Mouse (Mus musculus) kidney, adult 18-20 months (tissue): ENCODE measurements at regions not wholly inside any gene's neighbourhood (a gene's known extent, or its start where the extent isn't known, plus 50 kb on each side); places are given as distances from the start of the nearest gene placed in this dataset.
"Not testable (repeated sequence)": the region's sequence is repeated elsewhere in the genome, so short reads cannot be mapped to it uniquely, and the experiment has no call there.

ENCODE experiments used
- DNase-seq: peaks from one replicate; pipeline ENCODE4 v3.0.0; 2021

DNA sequence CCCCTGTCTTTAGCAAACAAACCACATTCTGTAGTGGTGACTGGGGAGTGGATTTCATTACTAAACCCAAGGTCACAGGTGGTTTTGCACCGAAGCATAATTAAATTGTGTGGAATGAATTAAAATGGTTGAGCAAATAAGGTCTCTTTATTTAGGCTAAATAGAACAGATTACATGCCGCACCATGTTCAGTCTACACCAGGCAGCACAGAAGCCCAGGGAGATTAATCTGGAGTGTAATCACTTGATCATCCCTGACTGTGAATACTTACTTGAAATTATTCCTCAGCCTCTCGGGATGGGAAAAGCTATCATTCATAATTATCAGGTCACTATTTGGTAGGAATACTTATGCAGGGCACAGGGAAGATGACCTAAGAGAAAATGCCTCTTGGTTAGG lies 1293.3 kb upstream of the Sel1l start:
- DNase-seq, result no peak

DNA sequence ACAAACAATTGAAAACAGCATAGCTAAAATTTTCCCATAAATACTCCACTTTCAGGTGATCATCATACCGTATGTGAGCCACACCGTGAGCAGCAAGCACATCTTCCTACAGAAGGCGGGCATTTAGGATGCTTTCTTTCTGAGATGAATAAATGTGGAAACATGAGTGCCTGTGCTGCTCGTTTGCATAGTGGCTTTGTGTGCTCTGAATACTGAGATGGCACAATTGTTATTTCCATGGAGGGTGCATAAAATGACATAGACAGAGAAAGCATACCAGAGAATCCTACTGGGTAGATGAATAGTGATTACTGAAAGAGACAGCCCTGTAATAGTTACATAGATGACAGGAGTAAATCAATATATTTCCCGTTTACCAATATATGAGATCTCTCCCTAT lies 1287.4 kb upstream of the Sel1l start:
- no peak for DNase-seq

DNA sequence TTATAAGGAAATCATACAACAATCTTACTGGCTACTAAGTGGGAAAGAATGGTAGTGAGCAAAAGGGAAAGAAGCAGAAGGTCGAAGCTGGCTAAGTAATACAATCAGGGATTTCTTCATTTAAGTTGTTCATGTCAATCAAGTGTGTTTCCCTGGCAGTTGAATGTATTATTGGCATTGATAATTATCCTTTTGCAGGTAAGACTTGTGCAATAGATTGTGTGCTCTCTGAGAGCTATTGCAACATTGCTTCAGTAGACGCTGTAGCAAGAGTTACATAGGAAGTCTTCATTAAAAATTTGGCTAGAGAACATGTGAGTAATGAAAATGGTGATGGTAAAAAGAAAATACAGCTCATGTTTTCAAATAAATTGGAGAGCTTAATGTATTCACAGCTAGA lies 1273.3 kb upstream of the Sel1l start:
- DNase-seq, result no peak

DNA sequence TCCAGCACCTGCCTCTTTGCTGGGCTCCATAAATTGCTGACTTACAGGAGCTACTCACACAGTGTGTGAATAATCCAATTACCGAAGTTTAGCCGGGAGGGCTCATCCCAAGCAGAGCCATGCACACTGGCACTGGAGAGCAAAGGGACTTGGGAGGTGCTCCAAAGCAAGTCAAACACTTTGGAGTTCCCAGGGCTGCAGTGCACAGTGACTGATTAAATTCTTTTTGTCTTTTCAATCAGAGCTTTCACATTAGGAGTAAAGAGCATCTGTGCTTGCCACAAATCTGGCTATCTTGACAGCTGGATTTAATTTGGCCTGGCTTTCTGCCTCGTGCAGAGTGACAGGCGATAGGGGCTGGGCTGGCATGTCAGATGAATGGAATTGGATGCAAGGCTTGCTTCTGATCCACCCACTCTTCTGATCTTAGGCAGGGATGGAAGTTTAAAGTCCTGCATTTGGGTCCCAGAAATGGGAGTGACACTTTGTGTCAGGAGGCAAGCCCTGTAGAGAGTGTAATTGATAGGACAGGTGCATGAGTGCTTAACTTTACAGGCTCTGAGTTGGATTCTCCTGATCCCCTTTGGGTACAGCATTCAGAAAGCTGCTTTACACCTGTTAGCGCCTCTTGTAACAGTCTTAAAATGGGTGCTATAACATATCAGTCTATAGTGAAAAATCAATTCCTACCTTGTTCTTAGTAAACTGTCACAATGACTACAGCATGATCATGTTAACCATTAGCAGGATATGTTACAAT lies 1239.3 kb upstream of the Sel1l start:
- no peak for DNase-seq

DNA sequence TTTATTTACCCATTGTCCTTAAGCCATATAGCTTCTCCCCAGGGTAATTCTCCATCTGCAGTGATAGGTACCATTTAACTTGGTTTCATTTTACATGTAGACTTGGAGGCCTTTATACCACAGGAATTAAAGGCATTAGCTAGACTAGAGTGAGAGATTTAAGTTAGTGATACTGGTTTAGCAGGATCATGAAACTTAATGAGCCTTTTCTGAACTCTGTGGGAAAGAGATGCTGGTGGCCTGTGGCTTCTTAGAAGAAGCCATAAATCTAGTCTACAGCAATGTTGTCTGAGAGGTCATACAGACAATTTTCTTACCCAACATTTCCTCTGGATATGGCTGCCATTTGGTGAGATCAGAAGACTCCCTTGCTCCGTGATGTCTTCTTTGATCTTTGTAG lies 1214.9 kb upstream of the Sel1l start:
- no peak for DNase-seq

DNA sequence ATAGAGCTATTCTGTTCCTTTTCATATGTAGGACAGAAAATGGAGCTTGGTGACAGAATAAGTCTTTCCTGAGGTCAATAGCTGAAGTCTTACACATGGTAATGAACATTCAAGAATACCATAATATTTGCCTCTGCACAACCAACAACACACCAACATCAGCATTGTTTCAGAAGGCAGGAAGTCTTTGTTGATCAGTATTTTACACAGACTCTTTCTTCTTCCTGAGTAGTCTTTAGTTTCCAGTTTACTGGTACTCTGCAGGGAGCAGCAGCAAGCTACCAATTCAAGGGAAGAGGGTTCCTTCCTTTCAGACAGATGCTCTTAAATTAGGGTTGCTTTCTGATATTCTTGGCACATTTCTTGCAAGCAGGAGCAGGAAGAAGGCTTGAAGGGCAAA lies 1170.7 kb upstream of the Sel1l start:
- DNase-seq, result no peak

DNA sequence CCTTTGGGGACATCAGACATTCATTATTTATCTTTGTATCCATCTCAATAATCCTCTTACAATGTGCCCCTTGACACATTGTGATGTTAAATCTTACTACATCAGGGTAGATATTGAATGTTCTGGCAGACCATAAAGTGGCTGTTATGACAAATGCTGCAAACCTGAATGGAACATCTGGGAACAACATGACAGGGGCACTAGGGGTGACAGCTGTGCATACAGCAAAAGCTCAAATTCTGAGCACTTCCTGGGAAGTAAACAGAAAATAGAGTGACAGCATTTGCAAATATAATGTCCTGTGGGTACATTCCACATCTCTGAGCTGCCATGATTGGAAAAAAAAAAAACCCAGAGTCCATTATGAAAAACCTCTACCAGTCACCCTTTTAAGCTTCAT lies 1162.6 kb upstream of the Sel1l start:
- DNase-seq, result no peak

DNA sequence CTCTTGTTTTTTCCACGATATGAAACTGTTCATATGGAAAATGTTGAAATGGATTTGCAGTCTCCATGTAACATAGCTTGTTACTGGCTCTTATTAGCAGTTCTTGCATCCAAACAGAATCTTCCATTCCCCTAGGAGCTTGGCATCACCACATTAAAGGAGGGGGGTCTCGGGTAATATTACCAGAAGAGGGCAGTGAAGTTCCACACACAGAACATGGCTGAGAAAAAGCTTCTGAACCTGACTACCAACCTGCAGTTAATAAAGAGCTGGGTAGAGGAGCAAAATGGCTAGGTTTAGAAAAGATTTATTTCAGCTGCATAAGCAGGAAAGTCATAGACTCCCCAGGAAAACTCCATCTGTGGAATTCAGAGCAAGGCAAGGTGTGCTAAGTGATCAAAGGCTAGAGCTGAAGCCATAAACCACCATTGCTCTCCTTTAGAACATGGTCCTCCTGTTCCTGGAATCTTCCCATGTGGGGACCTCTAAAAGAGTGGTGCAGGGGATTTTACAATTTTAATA lies 1157.9 kb upstream of the Sel1l start:
- no peak for DNase-seq

DNA sequence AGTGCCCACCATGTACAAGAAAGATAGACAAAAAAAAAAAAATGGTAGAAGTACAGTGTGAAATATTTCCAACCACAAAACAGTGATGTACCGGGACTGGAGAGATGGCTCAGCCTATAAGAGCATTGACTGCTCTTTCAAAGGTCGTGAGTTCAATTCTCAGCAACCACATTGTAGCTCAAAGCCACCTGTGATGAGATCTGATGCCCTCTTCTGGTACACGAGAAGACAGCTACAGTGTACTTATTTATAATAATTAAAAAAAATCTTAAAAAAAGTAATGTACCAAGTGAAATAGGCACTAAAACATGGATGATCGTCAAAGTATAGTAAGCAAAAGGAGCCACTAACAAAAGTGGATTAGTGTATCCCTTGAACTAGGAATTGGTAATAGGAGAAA lies 1154.2 kb upstream of the Sel1l start:
- DNase-seq, result no peak

DNA sequence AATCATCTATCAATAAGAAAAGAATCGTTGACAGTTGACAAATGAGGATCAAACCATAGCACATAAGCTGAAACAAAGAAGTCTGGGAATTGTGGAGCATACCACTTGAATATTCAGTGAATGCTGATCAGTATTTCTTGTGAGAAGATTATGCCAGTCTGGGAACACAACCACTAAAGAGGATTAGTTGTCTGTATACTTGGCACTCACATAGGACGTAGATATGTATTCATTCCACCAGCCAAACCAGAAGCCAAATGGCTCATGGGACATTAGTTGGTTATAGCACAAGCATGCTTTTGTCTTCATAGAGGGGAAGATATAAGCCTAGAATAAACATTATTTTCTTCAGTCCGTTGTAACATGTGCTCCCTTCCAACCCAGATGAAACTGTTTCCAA lies 1126.7 kb upstream of the Sel1l start:
- DNase-seq, result no peak

DNA sequence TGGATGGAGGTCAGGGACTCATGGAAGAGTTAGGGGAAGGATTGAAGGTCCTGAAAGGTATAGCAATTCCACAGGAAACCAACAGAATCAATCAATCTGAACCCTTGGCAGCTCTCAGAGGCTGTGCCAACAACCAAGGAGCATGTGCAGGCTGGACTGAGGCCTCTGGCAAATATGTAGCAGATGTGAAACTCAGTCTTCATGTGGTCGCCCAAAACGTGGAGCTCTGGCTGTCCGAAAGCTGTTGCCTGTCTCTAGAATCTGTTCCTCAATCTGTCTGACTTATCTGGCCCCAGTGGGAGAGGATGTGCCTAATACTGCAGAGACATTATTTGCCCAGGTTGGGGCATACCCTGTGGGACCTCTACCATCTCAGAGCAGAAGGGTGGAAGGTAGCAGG lies 1095.4 kb upstream of the Sel1l start:
- DNase-seq, result no peak

DNA sequence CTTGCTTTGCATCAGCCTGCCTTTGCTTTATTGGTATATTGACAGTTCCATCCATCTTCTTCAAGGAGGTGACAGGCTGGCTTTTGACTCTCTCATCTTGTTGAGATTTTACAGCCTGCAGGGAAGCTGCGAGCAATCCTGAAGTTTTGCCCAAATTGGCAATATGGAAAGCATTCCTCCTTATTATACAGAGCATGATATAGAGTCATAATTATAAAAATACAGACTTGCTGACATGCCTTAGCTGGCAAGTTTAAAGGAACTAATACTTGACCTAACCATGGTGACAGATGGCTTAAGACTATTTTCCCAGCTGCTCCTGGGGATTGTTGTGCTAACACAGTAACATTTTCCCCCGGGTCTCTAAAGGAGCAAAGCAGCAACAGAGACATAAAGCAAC lies 1078.6 kb upstream of the Sel1l start:
- DNase-seq, result no peak

DNA sequence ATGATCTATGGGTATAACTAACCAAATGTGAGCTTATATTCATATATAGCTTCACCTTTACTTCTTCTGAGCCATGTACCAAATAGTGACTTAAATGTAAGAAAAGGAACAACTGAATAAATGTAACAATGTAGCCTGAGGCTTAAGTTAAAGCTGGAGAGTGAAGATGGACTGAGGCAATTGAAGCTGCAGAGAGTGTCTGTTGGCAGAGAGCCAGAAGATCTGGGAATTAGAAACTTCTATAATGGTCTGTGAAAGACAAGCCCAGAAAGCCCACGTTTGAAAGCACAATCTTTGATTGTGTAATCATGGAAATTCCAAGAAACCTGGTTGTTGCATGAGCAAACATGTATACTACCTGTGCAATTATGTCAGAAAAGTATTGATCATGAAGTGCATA lies 1078.0 kb upstream of the Sel1l start:
- no peak for DNase-seq

DNA sequence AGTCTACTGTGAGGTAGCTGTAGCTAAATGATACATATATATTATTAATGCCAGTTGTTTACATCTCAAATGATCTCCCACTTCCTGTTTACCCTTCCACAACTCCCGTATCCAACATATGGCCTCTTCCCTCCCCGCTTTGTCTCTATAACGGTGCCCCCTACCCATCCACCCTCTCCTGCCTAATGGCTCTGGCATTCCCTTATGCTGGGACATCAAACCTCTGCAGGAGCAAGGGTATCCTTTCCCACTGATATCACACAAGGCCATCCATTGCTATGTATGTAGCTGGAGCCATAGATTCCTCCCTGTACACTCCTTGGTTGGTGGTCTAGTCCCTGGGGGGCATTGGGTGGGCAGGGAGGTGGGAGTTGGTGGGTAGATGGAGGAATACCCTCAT lies 1071.0 kb upstream of the Sel1l start:
- DNase-seq, result no peak

DNA sequence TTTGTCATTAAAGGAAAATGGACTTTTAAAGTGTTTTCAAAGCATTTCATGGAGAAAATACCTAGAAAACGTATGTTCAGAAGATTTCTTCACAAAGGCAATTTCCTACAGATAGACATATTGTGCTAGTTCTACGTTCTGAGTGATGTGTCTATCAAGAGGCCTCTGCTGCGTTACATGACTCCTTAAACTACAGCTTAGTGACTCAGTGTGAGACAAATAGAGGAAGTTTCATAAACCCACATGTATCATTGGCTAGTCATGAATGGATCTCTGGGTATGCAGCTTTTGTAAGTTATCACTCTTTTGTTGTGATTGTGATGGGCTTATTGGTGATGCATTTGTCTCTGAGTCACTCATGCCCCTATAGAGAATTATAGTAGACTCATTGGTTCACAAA lies 1067.3 kb upstream of the Sel1l start:
- no peak for DNase-seq

DNA sequence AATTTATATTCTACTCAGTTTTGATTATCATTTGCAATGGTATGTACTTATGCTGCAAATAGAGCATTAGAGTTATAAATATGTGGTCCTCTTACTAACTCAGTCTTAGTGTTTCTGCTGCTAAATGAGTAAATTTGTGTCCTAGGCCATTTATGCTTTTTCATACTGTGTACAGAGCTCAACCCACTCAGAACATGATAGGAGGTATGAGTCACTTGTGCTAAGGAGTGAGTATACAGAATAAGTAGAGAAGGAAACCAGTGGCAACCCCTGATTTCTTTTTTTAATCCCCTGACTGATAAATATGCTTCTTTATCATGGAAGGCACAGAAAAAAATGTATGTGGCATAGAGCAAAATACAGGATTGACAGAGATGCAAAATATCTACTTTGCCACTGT lies 1066.8 kb upstream of the Sel1l start:
- DNase-seq, result no peak

DNA sequence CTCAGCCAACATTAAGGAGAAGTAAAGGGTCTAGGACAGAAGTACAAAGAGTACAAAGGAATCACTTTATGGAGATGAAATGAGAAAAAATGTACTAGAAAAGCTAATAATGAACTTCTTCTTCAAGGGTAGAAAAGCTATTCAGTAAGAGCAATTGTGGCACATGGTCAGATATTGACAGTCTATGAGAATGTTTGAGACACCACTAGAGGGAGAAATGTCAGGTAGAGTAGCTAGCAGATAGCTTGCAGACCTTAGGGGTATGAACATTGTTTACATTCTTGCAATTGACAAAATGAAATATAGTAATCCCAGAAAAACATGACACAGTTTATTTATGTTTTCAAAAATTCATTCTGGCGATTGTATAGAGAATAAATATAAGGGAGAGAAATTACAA lies 1066.2 kb upstream of the Sel1l start:
- DNase-seq, result no peak

DNA sequence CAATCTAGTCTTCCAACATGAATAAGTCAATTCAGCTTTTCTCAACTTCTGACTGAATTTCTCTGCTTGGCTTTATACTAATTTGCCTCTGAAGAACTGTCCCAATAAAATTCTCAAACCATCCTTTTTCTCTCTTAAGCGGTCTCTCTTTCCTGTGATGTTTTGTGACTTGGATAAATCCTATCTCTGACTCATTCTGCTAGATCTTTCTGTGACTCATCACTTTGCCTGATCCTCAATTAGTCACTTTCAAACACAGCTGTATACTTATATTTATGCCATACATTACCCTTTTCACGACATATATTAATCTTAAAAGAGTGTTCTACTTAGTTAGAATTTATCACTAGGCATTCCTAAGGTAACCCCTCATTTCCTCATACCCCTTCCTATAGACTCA lies 1055.4 kb upstream of the Sel1l start:
- no peak for DNase-seq

DNA sequence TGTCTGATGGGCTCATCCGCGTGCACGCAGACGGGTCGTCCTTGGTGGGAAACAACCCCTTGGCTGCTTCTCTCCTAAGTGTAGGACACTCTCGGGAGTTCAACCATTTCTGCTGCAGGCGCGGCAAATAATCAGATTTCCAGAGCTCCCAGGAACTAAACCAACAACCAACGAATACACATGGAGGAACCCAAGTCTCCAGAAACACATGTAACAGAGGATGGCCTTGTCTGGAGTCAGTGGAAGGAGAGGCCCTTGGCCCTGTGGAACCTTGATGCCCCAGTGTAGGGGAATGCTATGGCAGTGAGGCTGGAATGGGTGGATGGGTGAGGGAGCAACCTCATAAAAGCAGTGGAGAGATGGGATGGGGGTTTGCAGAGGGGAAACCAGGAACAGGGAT lies 1043.4 kb upstream of the Sel1l start:
- DNase-seq, result no peak

DNA sequence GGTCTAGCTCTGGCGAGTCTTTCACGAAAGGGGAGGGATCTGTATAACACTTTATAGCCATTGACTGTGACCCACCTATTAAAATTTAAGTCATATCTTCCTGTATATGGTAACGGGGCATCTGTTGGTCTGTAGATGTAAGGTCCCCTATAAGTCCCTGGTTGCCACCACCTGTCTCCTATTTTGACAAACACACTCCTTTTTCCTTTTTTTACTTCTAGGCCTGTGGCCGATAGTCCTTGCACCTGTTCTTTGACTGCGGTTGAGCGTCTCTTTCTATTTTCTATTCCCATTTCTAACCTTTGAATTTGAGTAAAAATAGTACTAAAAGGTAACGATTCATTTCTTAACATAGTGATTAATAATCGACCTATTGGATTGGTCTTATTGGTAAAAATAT lies 1042.7 kb upstream of the Sel1l start:
- DNase-seq, result not testable (repeated sequence)

DNA sequence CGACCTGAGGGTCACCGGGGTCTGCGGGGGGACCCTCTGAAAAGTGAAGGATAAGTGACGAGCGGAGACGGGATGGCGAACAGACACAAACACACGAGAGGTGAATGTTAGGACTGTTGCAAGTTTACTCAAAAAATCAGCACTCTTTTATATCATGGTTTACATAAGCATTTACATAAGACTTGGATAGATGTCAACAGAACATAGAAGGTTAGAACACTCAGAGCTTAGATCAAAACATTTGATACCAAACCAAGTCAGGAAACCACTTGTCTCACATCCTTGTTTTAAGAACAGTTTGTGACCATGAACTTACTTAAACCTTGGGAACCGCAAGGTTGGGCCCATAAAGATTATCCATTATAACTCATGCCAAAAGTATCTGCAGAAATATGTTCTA lies 1042.2 kb upstream of the Sel1l start:
- DNase-seq, result not testable (repeated sequence)

DNA sequence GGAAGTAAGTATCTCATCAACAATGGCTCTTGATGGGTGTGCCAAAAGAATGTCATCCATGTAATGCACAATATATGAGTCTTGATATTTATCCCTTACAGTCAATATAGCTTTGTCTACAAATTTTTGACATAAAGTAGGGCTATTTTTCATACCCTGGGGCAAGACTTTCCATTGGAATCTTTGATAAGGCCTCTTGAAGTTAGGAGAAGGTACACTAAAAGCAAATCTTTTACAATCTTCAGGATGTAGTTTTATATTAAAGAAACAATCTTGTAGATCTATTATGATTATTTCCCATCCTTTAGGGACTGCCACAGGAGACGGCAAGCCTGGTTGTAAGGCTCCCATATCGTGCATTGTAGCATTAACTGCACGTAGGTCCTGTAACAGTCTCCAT lies 1038.8 kb upstream of the Sel1l start:
- DNase-seq, result no peak

DNA sequence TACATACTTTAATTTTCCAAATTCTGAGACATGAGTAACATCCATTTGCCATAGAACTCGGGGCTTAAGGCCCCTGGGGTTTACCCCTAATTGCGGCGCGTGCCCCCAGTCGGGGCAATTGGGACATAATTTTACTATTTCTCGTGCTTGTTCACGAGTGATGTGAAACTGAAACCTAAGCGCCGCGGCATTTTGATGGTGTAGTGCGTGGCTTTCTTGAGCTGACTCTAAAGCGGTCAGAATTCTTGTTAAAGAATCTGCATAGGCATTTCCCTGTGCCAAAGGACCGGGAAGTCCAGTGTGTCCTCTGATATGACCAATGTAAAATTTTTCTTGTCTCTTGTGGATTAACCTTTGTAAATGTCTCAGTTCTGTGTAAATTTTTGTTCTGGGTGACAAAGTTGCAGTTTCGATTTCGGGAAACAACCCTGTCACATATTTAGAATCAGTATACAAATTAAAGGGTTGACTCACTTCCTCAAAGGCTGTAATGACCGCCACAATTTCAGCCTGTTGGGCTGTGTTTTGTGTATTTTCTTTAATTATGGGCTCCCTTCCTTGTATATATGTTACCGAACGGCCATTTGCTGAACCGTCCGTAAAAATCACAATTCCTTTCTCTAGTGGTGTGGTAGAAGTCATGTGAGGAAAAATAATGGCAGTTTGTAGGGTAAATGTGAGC lies 1037.6 kb upstream of the Sel1l start:
- not testable (repeated sequence) for DNase-seq

DNA sequence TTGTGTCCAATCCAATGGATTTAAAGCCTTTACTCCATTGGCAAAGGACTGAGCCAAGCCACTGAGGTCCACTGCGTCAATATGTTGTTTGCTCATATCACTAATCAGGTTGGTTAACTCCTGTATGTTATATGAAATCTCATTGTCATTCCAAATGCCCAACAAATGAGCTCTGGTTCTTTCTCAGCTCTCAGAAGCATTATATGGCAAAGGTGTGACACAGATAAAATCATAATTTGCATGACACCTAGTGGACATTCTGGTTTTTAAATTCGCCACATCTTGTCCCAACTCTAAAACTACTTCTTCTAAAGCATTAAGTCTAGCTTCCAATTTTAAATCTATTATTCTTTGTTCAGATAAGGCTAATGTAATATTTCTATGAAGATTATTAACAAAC lies 1035.1 kb upstream of the Sel1l start:
- DNase-seq, result not testable (repeated sequence)

DNA sequence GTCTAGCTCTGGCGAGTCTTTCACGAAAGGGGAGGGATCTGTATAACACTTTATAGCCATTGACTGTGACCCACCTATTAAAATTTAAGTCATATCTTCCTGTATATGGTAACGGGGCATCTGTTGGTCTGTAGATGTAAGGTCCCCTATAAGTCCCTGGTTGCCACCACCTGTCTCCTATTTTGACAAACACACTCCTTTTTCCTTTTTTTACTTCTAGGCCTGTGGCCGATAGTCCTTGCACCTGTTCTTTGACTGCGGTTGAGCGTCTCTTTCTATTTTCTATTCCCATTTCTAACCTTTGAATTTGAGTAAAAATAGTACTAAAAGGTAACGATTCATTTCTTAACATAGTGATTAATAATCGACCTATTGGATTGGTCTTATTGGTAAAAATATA lies 1034.1 kb upstream of the Sel1l start:
- DNase-seq, result not testable (repeated sequence)
